Mouse (Mus musculus): ENCODE results near the gene Skint4. TPM values are rescaled to one million over a fixed set of nuclear protein-coding genes. Genes with fewer than 3 reads are reported as not detected.

Skint4 gene
- not detected for total RNA-seq (2021)
- long read RNA-seq = 0 reads

- DNase-seq (ENCODE audit: low spot score in 2 of 2) = no peak
Observed at GRCm38 (mm10) chr4:112071716-112072115, at the start of gene Skint4. Gene Skint4, plus strand, starts transcription at chr4:112072016.

Other genes starting within 250 kb of the Skint4 start
- not detected for gene Slc5a9, start 169.1 kb upstream of the Skint4 start, total RNA-seq (2021)
- not detected for gene Skint8, start 152.6 kb upstream of the Skint4 start, total RNA-seq (2021)
- not detected for gene Skint7, start 99.1 kb upstream of the Skint4 start, total RNA-seq (2021)
- gene Skint1, start 65.7 kb upstream of the Skint4 start, total RNA-seq (2021) = under 1 TPM in 1 of 2 experiments, not detected in 1; 0.89 TPM
- gene Skint3, start 160.2 kb downstream of the Skint4 start, total RNA-seq (2021) = not detected